Mouse (Mus musculus) ES-Bruce4 (cell line): ENCODE results near the gene Zfp422.

ENCODE experiments used
- CTCF ChIP-seq: IDR thresholded peaks from one replicate; pipeline ENCODE4 v1.8.1; 2011; ENCODE audit warnings: low read depth, low read length
- EP300 ChIP-seq: IDR thresholded peaks from 2 replicates; pipeline ENCODE4 v1.6.1; 2011; ENCODE audit warnings: low read depth, low read length; ENCODE audit not compliant: insufficient read depth
- POLR2A ChIP-seq: IDR thresholded peaks from one replicate; pipeline ENCODE4 v1.8.1; 2011; ENCODE audit warnings: low read length; ENCODE audit not compliant: insufficient read depth

- no peak for TF ChIP-seq CTCF
- TF ChIP-seq POLR2A = no peak
- no peak for TF ChIP-seq EP300
These were observed 41.3 kb upstream of the Zfp422 start for GRCm38 (mm10) chr6:116670144-116670543.
